Comparison of ENCODE assay signal across 29 mouse cellular contexts in the genomic region with DNA sequence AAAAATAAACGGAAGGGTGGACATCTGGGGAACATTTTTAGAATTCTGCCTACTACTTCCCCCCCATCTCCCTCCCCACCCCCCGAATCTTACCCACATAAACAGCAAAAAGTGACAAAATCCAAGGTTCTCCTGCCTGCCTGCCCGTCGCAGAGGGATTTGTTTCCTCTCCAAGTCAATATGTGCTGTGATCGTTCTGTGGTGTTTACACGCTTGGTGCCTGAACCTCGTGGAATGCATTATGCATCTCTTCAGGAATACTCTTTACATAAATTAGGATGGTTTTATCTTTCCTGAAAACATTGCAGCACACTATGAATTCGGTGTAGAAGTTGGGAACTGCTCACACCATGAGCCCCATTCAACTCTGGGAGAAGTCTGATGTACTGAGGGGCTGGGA. TPM values are rescaled to one million over a fixed set of nuclear protein-coding genes. Genes with fewer than 3 reads are reported as not detected.
DNase-seq lines count a peak whose midpoint lies in the region; ATAC-seq and TF ChIP-seq lines count a peak whose summit lies in the region.
"Had no signal": no experiment of that assay in that cellular context is flagged by ENCODE, and none has a peak within 500 bp of the region (broad histone marks: within the 10 kb centered on the region; RNA-seq: fewer than 3 reads in every experiment).

No protein-coding gene starts in this region.

- no peak overlapping the region for H3K4me3 ChIP-seq in forebrain, embryonic 15.5 days
- H3K4me3 ChIP-seq in forebrain, embryonic 12.5 days (replicated peaks) = no peak overlapping the region
- no peak overlapping the region for H3K4me3 ChIP-seq in forebrain, postnatal 0 days (ENCODE audit: low read depth, low read length)
- no peak overlapping the region for H3K4me3 ChIP-seq in forebrain, embryonic 11.5 days (ENCODE audit: low read depth, low read length)
- no peak overlapping the region for H3K4me3 ChIP-seq in layer of hippocampus, adult 2 months
- H3K4me3 ChIP-seq: embryonic facial prominence, embryonic 10.5 days; embryonic facial prominence, embryonic 12.5 days had no signal

- no peaks in the 10 kb centered on the region for H3K4me1 ChIP-seq in forebrain, embryonic 15.5 days
- H3K4me1 ChIP-seq in forebrain, embryonic 12.5 days = 0 out of 2 replicates have a peak, but pooled peaks cover 7% of the 10 kb centered on the region
- peaks cover 17% of the 10 kb centered on the region; the same call in 1 of the 2 replicates for H3K4me1 ChIP-seq in forebrain, postnatal 0 days (ENCODE audit: insufficient read depth)
- H3K4me1 ChIP-seq in forebrain, embryonic 11.5 days (replicated peaks; ENCODE audit: control insufficient read depth, insufficient read depth, low read length) = no peaks in the 10 kb centered on the region

- no peaks in the 10 kb centered on the region for H3K9me3 ChIP-seq in forebrain, embryonic 15.5 days
- H3K9me3 ChIP-seq in forebrain, embryonic 12.5 days = no peaks in the 10 kb centered on the region
- no peaks in the 10 kb centered on the region for H3K9me3 ChIP-seq in forebrain, postnatal 0 days (ENCODE audit: low read length)
- no peaks in the 10 kb centered on the region for H3K9me3 ChIP-seq in forebrain, embryonic 11.5 days (ENCODE audit: control insufficient read depth, low read length)
- H3K9me3 ChIP-seq: embryonic facial prominence, embryonic 10.5 days; embryonic facial prominence, embryonic 12.5 days; G1E had no signal

- DNase-seq in forebrain, postnatal 0 days = peak; percentile 65
- DNase-seq in forebrain, embryonic 11.5 days (ENCODE audit: low spot score) = no peak
- no peak for DNase-seq in layer of hippocampus, adult 2 months (ENCODE audit: low spot score in 2 of 2)
- DNase-seq in layer of hippocampus, adult 8-10 months (ENCODE audit: low spot score in 2 of 2) = no peak
- peak; percentile 34 for DNase-seq in brain, embryonic 14.5 days (ENCODE audit: low read depth)
- no peak for DNase-seq in right cerebral cortex, postnatal 14 days
- DNase-seq: adrenal gland, adult 8-10 months; adrenal gland, postnatal 14 days; adrenal gland, postnatal 36 days; B cell, adult 2 months; cerebellum, adult 11-12 months; cerebellum, adult 2 months; cerebellum, adult 9-10 months; cerebellum, postnatal 10 days; cerebellum, postnatal 25 days had no signal

- no peak overlapping the region for H3K9ac ChIP-seq in forebrain, embryonic 15.5 days (replicated peaks)
- H3K9ac ChIP-seq in forebrain, embryonic 12.5 days = no peak overlapping the region
- no peak overlapping the region for H3K9ac ChIP-seq in forebrain, postnatal 0 days
- no peak overlapping the region for H3K9ac ChIP-seq in forebrain, embryonic 11.5 days (ENCODE audit: low read length)
- H3K9ac ChIP-seq: embryonic facial prominence, embryonic 12.5 days had no signal

- no peaks in the 10 kb centered on the region for H3K27me3 ChIP-seq in forebrain, embryonic 15.5 days
- no peaks in the 10 kb centered on the region for H3K27me3 ChIP-seq in forebrain, embryonic 12.5 days
- H3K27me3 ChIP-seq in forebrain, postnatal 0 days (ENCODE audit: insufficient read depth, low read length) = no peaks in the 10 kb centered on the region
- no peaks in the 10 kb centered on the region for H3K27me3 ChIP-seq in forebrain, embryonic 11.5 days (ENCODE audit: control insufficient read depth, insufficient read depth, low read length)
- H3K27me3 ChIP-seq: CH12.LX; embryonic facial prominence, embryonic 12.5 days; Patski had no signal

- ATAC-seq in forebrain, embryonic 15.5 days (replicated peaks) = no peak; the same call in 1 of the 2 replicates
- ATAC-seq in forebrain, embryonic 12.5 days (ENCODE audit: low FRiP score) = no peak
- peak; percentile 77 for ATAC-seq in forebrain, postnatal 0 days
- ATAC-seq in forebrain, embryonic 11.5 days (replicated peaks; ENCODE audit: low FRiP score) = no peak
- ATAC-seq: activated CD4-positive, CD25-positive, alpha-beta regulatory T cell, adult 4 months; CD4-positive, CD25-positive, alpha-beta regulatory T cell, adult 4 months; forebrain, embryonic 14.5 days; Patski had no signal

- H3K36me3 ChIP-seq in forebrain, embryonic 15.5 days = no peaks in the 10 kb centered on the region
- H3K36me3 ChIP-seq in forebrain, embryonic 12.5 days (replicated peaks) = no peaks in the 10 kb centered on the region
- no peaks in the 10 kb centered on the region for H3K36me3 ChIP-seq in forebrain, postnatal 0 days (ENCODE audit: insufficient read depth)
- no peaks in the 10 kb centered on the region for H3K36me3 ChIP-seq in forebrain, embryonic 11.5 days (ENCODE audit: control insufficient read depth, insufficient read depth, low read length)
- H3K36me3 ChIP-seq: embryonic facial prominence, embryonic 10.5 days; embryonic facial prominence, embryonic 12.5 days had no signal

- 0 out of 2 replicates have a peak overlapping the region, but pooled peaks have one; percentile 20 for H3K27ac ChIP-seq in forebrain, embryonic 15.5 days (replicated peaks)
- no peak overlapping the region for H3K27ac ChIP-seq in forebrain, embryonic 12.5 days
- H3K27ac ChIP-seq in forebrain, postnatal 0 days (ENCODE audit: low read depth, low read length) = no peak overlapping the region
- no peak overlapping the region for H3K27ac ChIP-seq in forebrain, embryonic 11.5 days (ENCODE audit: low read depth, low read length)
- H3K27ac ChIP-seq in layer of hippocampus, adult 2 months = peak overlapping the region; percentile 85
- H3K27ac ChIP-seq: embryonic facial prominence, embryonic 10.5 days; embryonic facial prominence, embryonic 12.5 days had no signal

- WGBS in forebrain, embryonic 15.5 days = 51% methylated on average over 8 of the region's 8 CpGs
- 77% methylated on average over 8 of the region's 8 CpGs for WGBS in forebrain, embryonic 12.5 days
- WGBS in forebrain, postnatal 0 days = 29% methylated on average over 8 of the region's 8 CpGs
- WGBS in forebrain, embryonic 11.5 days = 78% methylated on average over 8 of the region's 8 CpGs

- no peak for TF ChIP-seq CTCF in forebrain, postnatal 0 days (IDR thresholded peaks at IDR 0.05; ENCODE audit: low read depth)
- no peak for TF ChIP-seq CTCF in layer of hippocampus, adult 2 months (conservative IDR thresholded peaks at IDR 0.05)
- no peak for TF ChIP-seq CTCF in brain, embryonic 14.5 days (IDR thresholded peaks at IDR 0.05; ENCODE audit: borderline replicate concordance, extremely low read depth, insufficient read depth, insufficient read length)

- no peak for TF ChIP-seq POLR2A in brain, embryonic 14.5 days (IDR thresholded peaks at IDR 0.05; ENCODE audit: borderline replicate concordance, extremely low read depth, insufficient read depth, insufficient read length, poor library complexity, severe bottlenecking)

- H3K4me2 ChIP-seq in forebrain, embryonic 15.5 days (replicated peaks) = no peak overlapping the region
- H3K4me2 ChIP-seq in forebrain, embryonic 12.5 days = no peak overlapping the region
- no peak overlapping the region for H3K4me2 ChIP-seq in forebrain, postnatal 0 days (ENCODE audit: low read depth)
- H3K4me2 ChIP-seq in forebrain, embryonic 11.5 days (ENCODE audit: low read depth, low read length, severe bottlenecking) = no peak overlapping the region
- H3K4me2 ChIP-seq: embryonic facial prominence, embryonic 12.5 days had no signal

RNA-seq across cellular contexts. Expression of gene Ptpre, which starts 26.7 kb away (rescaled TPM):
- 3.1 and 3.4 TPM in 2 replicates for polyA plus RNA-seq in forebrain, embryonic 15.5 days (2015; fragmentation: Nextera tagmentation; extraction: Ambion mirVana)
- polyA plus RNA-seq in forebrain, embryonic 12.5 days (2016; fragmentation: Nextera tagmentation; extraction: Ambion mirVana) = 1.1 and 1.3 TPM in 2 replicates
- 9.6 and 10.9 TPM in 2 replicates for total RNA-seq in forebrain, postnatal 0 days (2014; rRNA removed)
- polyA plus RNA-seq in forebrain, postnatal 0 days (2015; fragmentation: Nextera tagmentation; extraction: Ambion mirVana) = 3.2 and 6.9 TPM in 2 replicates
- 0.77 and 0.85 TPM in 2 replicates for polyA plus RNA-seq in forebrain, embryonic 11.5 days (2014; fragmentation: Nextera tagmentation; extraction: Ambion mirVana)
- 10 to 100 TPM; 50.7 to 51.4 TPM for total RNA-seq in layer of hippocampus, adult 2 months (2021)
- total RNA-seq in layer of hippocampus, adult 8-10 months (2022) = 10 to 100 TPM; 49.5 to 52.8 (median 51.5) TPM
- 3.3 and 6.7 TPM in 2 replicates for polyA plus RNA-seq in brain, embryonic 14.5 days (2012; rRNA removed)

RNA-seq across cellular contexts. Expression of gene Clrn3, which starts 35.6 kb away (rescaled TPM):
- not detected in 2 replicates for polyA plus RNA-seq in forebrain, embryonic 15.5 days (2015; fragmentation: Nextera tagmentation; extraction: Ambion mirVana)
- not detected in 2 replicates for polyA plus RNA-seq in forebrain, embryonic 12.5 days (2016; fragmentation: Nextera tagmentation; extraction: Ambion mirVana)
- 0.10 TPM in 1 of 2 replicates, not detected in the other for total RNA-seq in forebrain, postnatal 0 days (2014; rRNA removed)
- not detected in 2 replicates for polyA plus RNA-seq in forebrain, postnatal 0 days (2015; fragmentation: Nextera tagmentation; extraction: Ambion mirVana)
- polyA plus RNA-seq in forebrain, embryonic 11.5 days (2014; fragmentation: Nextera tagmentation; extraction: Ambion mirVana) = not detected in 2 replicates
- total RNA-seq in layer of hippocampus, adult 2 months (2021) = not detected
- not detected for total RNA-seq in layer of hippocampus, adult 8-10 months (2022)
- not detected in 2 replicates for polyA plus RNA-seq in brain, embryonic 14.5 days (2012; rRNA removed)
- total RNA-seq: adrenal gland, adult 18-20 months; adrenal gland, adult 8-10 months; adrenal gland, postnatal 14 days; adrenal gland, postnatal 36 days; CH12.LX had no signal
- polyA plus RNA-seq: activated CD4-positive, CD25-positive, alpha-beta regulatory T cell, adult 4 months; CD4-positive, CD25-positive, alpha-beta regulatory T cell, adult 4 months; cerebellum, adult 2 months; cortical plate, adult 2 months; embryonic facial prominence, embryonic 10.5 days; embryonic facial prominence, embryonic 12.5 days; embryonic facial prominence, embryonic 14.5 days; forebrain, embryonic 14.5 days; frontal cortex, adult 2 months; G1E; Patski had no signal

Comparison
In these comparisons a context has a peak if more than half of its experiments do, and no peak if none do; other contexts are left out.
1. H3K27ac ChIP-seq: peak in forebrain, embryonic 15.5 days (single experiment) and layer of hippocampus, adult 2 months (single experiment); none in forebrain, embryonic 12.5 days (single experiment), forebrain, postnatal 0 days (single experiment) and forebrain, embryonic 11.5 days (single experiment).
2. DNase-seq: peak in forebrain, postnatal 0 days (single experiment) and brain, embryonic 14.5 days (single experiment); none in forebrain, embryonic 11.5 days (single experiment), layer of hippocampus, adult 2 months (0 of 2), layer of hippocampus, adult 8-10 months (0 of 2) and right cerebral cortex, postnatal 14 days (single experiment).